Mouse (Mus musculus) limb, embryonic 11.5 days (tissue): ENCODE results near the gene Tapbpl. TPM values are rescaled to one million over a fixed set of nuclear protein-coding genes. Genes with fewer than 3 reads are reported as not detected.

Experiments used
- ATAC-seq: fragments of 200-750 bp; cut with Nextera tagmentation; 2 replicates; pipeline ENCODE4 v1.8.0; 2017; ENCODE audit warnings: low read depth; ENCODE audit not compliant: insufficient number of reproducible peaks, low FRiP score, low TSS enrichment
- DNase-seq: peaks from one replicate; pipeline ENCODE4 v3.0.0-alpha.2; 2015; ENCODE audit warnings: low spot score
- H3K27ac ChIP-seq: fragments of 300-500 bp; sonication (generic); replicated peaks from 2 replicates; pipeline ENCODE4 v1.5.1; 2014; ENCODE audit warnings: low read depth, mild to moderate bottlenecking, low read length
- H3K27me3 ChIP-seq: fragments of 300-500 bp; sonication (generic); 2 replicates; pipeline ENCODE4 v1.6.1; 2014; ENCODE audit warnings: mild to moderate bottlenecking, low read length, mixed read lengths; ENCODE audit not compliant: control insufficient read depth, insufficient read depth
- H3K36me3 ChIP-seq: fragments of 300-500 bp; sonication (generic); 2 replicates; pipeline ENCODE4 v1.6.1; 2014; ENCODE audit warnings: mild to moderate bottlenecking, low read length, moderate library complexity, mixed read lengths; ENCODE audit not compliant: control insufficient read depth, insufficient read depth
- H3K4me1 ChIP-seq: fragments of 300-500 bp; sonication (generic); 2 replicates; pipeline ENCODE4 v1.6.1; 2014; ENCODE audit warnings: low read length, mixed read lengths; ENCODE audit not compliant: control insufficient read depth, insufficient read depth
- H3K4me2 ChIP-seq: fragments of 300-500 bp; sonication (generic); 2 replicates; pipeline ENCODE4 v1.6.1; 2014; ENCODE audit warnings: low read depth, mild to moderate bottlenecking, moderate library complexity; ENCODE audit not compliant: severe bottlenecking
- H3K4me3 ChIP-seq: fragments of 300-500 bp; sonication (generic); 2 replicates; pipeline ENCODE4 v1.5.1; 2014; ENCODE audit warnings: low read depth, low read length
- H3K9ac ChIP-seq: fragments of 300-500 bp; sonication (generic); 2 replicates; pipeline ENCODE4 v1.6.1; 2014; ENCODE audit warnings: mild to moderate bottlenecking, low read length
- H3K9me3 ChIP-seq: fragments of 300-500 bp; sonication (generic); 2 replicates; pipeline ENCODE4 v1.6.1; 2016; ENCODE audit warnings: low read length; ENCODE audit not compliant: control insufficient read depth
- WGBS: fragments of 180-500 bp; shearing (Covaris S2); extraction: QIAGEN DNeasy Blood & Tissue Kit; methylation state at CpG from one replicate; pipeline ENCODE4 v1.1.7; 2014; 5-methylcytosine and 5-hydroxymethylcytosine counted together
- polyA plus RNA-seq: library from polyadenylated mRNA; unstranded; fragments of >200 nt; fragmentation: Nextera tagmentation; extraction: Ambion mirVana; gene quantifications from 2 replicates; pipeline ENCODE4 v1.2.1, GENCODE M21; 2014

The Tapbpl gene
- polyA plus RNA-seq, 1 experiment from 2014 or later: 0.87 TPM

GRCm38 (mm10) chr6:125236341-125236740, 4.7 kb upstream of the Tapbpl start:
- Histone ChIP-seq H3K27ac (no peak overlapping the region), H3K27me3 (no peaks in the 10 kb centered on the region), H3K9ac (no peak overlapping the region), H3K4me3 (no peak overlapping the region), H3K9me3 (no peaks in the 10 kb centered on the region), H3K4me1 (peaks cover 9% of the 10 kb centered on the region), H3K36me3 (no peaks in the 10 kb centered on the region), H3K4me2 (no peak overlapping the region)
- no peak for DNase-seq
- WGBS: 87% methylated on average over 6 of the region's 6 CpGs
- ATAC-seq: no peak

- DNase-seq (no peak), ATAC-seq (no peak)
- H3K27me3 ChIP-seq: no peaks in the 10 kb centered on the region
- peaks cover 12% of the 10 kb centered on the region for H3K4me1 ChIP-seq
- no peak overlapping the region for H3K27ac ChIP-seq
- no peak overlapping the region for H3K4me2 ChIP-seq
- 77% methylated on average over 5 of the region's 5 CpGs for WGBS
- H3K9ac ChIP-seq: no peak overlapping the region
- H3K4me3 ChIP-seq: no peak overlapping the region
- no peaks in the 10 kb centered on the region for H3K9me3 ChIP-seq
- no peaks in the 10 kb centered on the region for H3K36me3 ChIP-seq
Measured at GRCm38 (mm10) chr6:125234520-125234828, 2.8 kb upstream of the Tapbpl start.

- H3K27ac ChIP-seq: no peak overlapping the region
- no peak for DNase-seq
- no peaks in the 10 kb centered on the region for H3K9me3 ChIP-seq
- H3K36me3 ChIP-seq: no peaks in the 10 kb centered on the region
- no peak overlapping the region for H3K4me3 ChIP-seq
- no peak overlapping the region for H3K4me2 ChIP-seq
- H3K4me1 ChIP-seq: peaks cover 12% of the 10 kb centered on the region
- ATAC-seq: no peak
- no peaks in the 10 kb centered on the region for H3K27me3 ChIP-seq
- H3K9ac ChIP-seq: no peak overlapping the region
- 70% methylated on average over 7 of the region's 7 CpGs for WGBS
Measured at GRCm38 (mm10) chr6:125233816-125234519, 2.3 kb upstream of the Tapbpl start.

GRCm38 (mm10) chr6:125232516-125232915, 856 bp upstream of the Tapbpl start:
- no peaks in the 10 kb centered on the region for H3K36me3 ChIP-seq
- H3K9ac ChIP-seq: no peak overlapping the region
- H3K9me3 ChIP-seq: no peaks in the 10 kb centered on the region
- DNase-seq (no peak), ATAC-seq (no peak)
- H3K27ac ChIP-seq: no peak overlapping the region
- peaks cover 12% of the 10 kb centered on the region for H3K4me1 ChIP-seq
- H3K4me2 ChIP-seq: no peak overlapping the region
- no peak overlapping the region for H3K4me3 ChIP-seq
- WGBS: 72% methylated on average over 6 of the region's 6 CpGs
- H3K27me3 ChIP-seq: no peaks in the 10 kb centered on the region

- no peaks in the 10 kb centered on the region for H3K36me3 ChIP-seq
- 47% methylated on average over 4 of the region's 4 CpGs for WGBS
- no peaks in the 10 kb centered on the region for H3K9me3 ChIP-seq
- H3K4me3 ChIP-seq: peak overlapping the region; percentile 37
- peak overlapping the region; percentile 70 for H3K9ac ChIP-seq
- peak overlapping the region; percentile 86 for H3K4me2 ChIP-seq
- H3K4me1 ChIP-seq: peaks cover 12% of the 10 kb centered on the region
- no peaks in the 10 kb centered on the region for H3K27me3 ChIP-seq
- DNase-seq (no peak), ATAC-seq (no peak)
- H3K27ac ChIP-seq: no peak overlapping the region
Measured at GRCm38 (mm10) chr6:125232045-125232437, 381 bp upstream of the Tapbpl start.

GRCm38 (mm10) chr6:125230571-125230970, 1.1 kb downstream of the Tapbpl start:
- H3K9me3 ChIP-seq: no peaks in the 10 kb centered on the region
- no peaks in the 10 kb centered on the region for H3K36me3 ChIP-seq
- no peaks in the 10 kb centered on the region for H3K27me3 ChIP-seq
- DNase-seq: no peak
- H3K9ac ChIP-seq: no peak overlapping the region
- 65% methylated on average over 9 of the region's 9 CpGs for WGBS
- H3K4me1 ChIP-seq: peaks cover 12% of the 10 kb centered on the region
- H3K27ac ChIP-seq: no peak overlapping the region
- H3K4me2 ChIP-seq: no peak overlapping the region
- no peak overlapping the region for H3K4me3 ChIP-seq
- ATAC-seq: no peak

GRCm38 (mm10) chr6:125225518-125226115, 6.0 kb downstream of the Tapbpl start:
- WGBS: 84% methylated on average over 5 of the region's 5 CpGs
- no peak overlapping the region for H3K4me2 ChIP-seq
- H3K4me3 ChIP-seq: no peak overlapping the region
- H3K9ac ChIP-seq: no peak overlapping the region
- no peaks in the 10 kb centered on the region for H3K9me3 ChIP-seq
- no peaks in the 10 kb centered on the region for H3K27me3 ChIP-seq
- H3K27ac ChIP-seq: no peak overlapping the region
- DNase-seq: no peak
- H3K4me1 ChIP-seq: no peaks in the 10 kb centered on the region
- H3K36me3 ChIP-seq: no peaks in the 10 kb centered on the region
- ATAC-seq: no peak

GRCm38 (mm10) chr6:125222577-125222976, 9.1 kb downstream of the Tapbpl start:
- no peak for ATAC-seq
- H3K27ac ChIP-seq: no peak overlapping the region
- no peak overlapping the region for H3K9ac ChIP-seq

GRCm38 (mm10) chr6:125222146-125222545, 9.5 kb downstream of the Tapbpl start:
- no peak for DNase-seq
- Histone ChIP-seq H3K9ac (no peak overlapping the region), H3K36me3 (no peaks in the 10 kb centered on the region), H3K4me3 (no peak overlapping the region), H3K27ac (no peak overlapping the region), H3K4me2 (no peak overlapping the region), H3K27me3 (no peaks in the 10 kb centered on the region), H3K4me1 (no peaks in the 10 kb centered on the region), H3K9me3 (no peaks in the 10 kb centered on the region)
- no peak for ATAC-seq
- 61% methylated on average over 2 of the region's 2 CpGs for WGBS

More at GRCm38 (mm10) chr6:125222577-125222976, 9.1 kb downstream of the Tapbpl start:
- DNase-seq: no peak
- Histone ChIP-seq H3K4me2 (no peak overlapping the region), H3K36me3 (no peaks in the 10 kb centered on the region), H3K4me1 (no peaks in the 10 kb centered on the region), H3K4me3 (no peak overlapping the region), H3K27me3 (no peaks in the 10 kb centered on the region), H3K9me3 (no peaks in the 10 kb centered on the region)
- WGBS: 74% methylated on average over 3 of the region's 3 CpGs
